Mouse (Mus musculus) heart, postnatal 14 days (tissue): Measurements from ENCODE around the gene Urah. TPM values are rescaled to one million over a fixed set of nuclear protein-coding genes. Genes with fewer than 3 reads are reported as not detected.

ENCODE experiments used
- DNase-seq, 2 experiments: peaks; one replicate each; pipeline ENCODE4 v3.0.0; 2021 to 2022
- intact Hi-C: fragments of 180-260 bp; cut with DNase I; formaldehyde crosslinking; loops from one replicate; pipeline ENCODE4 v1.15.1; 2025
- long read RNA-seq, 2 experiments: library from polyadenylated mRNA; stranded (forward); transcript quantifications; one replicate each; pipeline ENCODE4 v2.0.0; 2021
- total RNA-seq, 2 experiments: library from RNA; stranded (reverse); gene quantifications; 2 replicates each; pipeline ENCODE4 v1.2.3; 2021

Urah gene
- total RNA-seq = not detected
- long read RNA-seq, experiment 1 = 0 reads
- long read RNA-seq, experiment 2, partial matches to known transcripts = 0 of 1 reads
- long read RNA-seq, experiment 2, other reads (novel, unspliced or antisense) = 0 of 1 reads

- intact Hi-C loops = no loop called here
- no peak for DNase-seq
These were observed at the start of gene Urah for GRCm38 (mm10) chr7:140834968-140835757. TSS of gene Urah (plus strand) at chr7:140835018.

- intact Hi-C loops = no loop called here
- no peak for DNase-seq
These were observed 47.3 kb upstream of the Urah start, which contains the start of gene Syce1 for GRCm38 (mm10) chr7:140787406-140788052. TSS of gene Syce1 (minus strand) at chr7:140787852.

DNA sequence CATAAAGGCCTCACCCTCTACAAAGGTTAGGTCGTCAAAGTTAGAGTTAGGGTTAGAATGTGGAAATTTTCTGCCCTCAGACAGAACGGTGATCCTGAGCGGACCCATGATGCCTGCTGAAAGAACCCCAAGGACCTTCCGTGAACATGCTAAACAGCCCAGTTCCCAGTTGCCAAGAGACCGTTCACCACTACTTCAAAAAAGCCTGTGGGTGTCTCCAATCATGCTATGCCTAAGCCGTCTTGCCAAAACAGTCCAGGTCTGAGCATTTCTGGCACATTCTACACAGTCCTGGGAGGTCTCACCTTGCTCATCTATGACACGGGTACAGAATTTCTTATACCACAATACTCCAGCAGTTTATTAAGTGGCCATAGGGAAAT is 46.8 kb upstream of the Urah start:
- intact Hi-C loops = no loop called here

GRCm38 (mm10) chr7:140793541-140793940 is 41.3 kb upstream of the Urah start:
- intact Hi-C loops = no loop called here
- no peak for DNase-seq

More for the DNA sequence above, 46.8 kb upstream of the Urah start:
- DNase-seq = no peak

GRCm38 (mm10) chr7:140797619-140798018 is 37.2 kb upstream of the Urah start:
- intact Hi-C loops = no loop called here
- no peak for DNase-seq

GRCm38 (mm10) chr7:140798212-140798611 is 36.6 kb upstream of the Urah start:
- no peak for DNase-seq
- intact Hi-C loops = no loop called here

- intact Hi-C loops = no loop called here
- DNase-seq = no peak
These were observed 32.2 kb upstream of the Urah start for GRCm38 (mm10) chr7:140802629-140803028.

DNA sequence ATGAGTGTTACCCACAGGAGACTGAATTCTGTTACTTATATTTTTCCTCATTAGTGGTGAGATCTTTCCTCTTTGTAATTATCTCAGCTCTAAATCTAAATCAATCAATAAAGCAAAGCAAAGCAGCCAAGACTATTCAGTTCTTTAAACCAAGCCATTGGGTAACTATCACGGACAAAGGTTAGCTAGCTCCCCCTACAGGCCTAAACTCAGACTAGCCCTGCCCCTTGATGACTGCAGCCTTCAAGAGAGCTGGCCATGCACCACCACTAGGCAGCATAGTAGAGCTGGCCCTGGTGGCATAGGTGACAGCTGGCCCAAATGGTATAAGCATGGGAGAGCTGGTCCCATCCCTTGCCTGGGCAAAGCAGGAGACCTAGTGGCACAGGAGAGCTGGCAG is 29.1 kb upstream of the Urah start:
- DNase-seq = peak in 1 of 2 experiments; percentile 28
- intact Hi-C loops = no loop called here

- intact Hi-C loops = no loop called here
- no peak for DNase-seq
These were observed 24.3 kb upstream of the Urah start for GRCm38 (mm10) chr7:140810496-140810895.

- DNase-seq = no peak
- intact Hi-C loops = no loop called here
These were observed 23.1 kb upstream of the Urah start for GRCm38 (mm10) chr7:140811714-140812113.

- intact Hi-C loops = no loop called here
- no peak for DNase-seq
These were observed 22.0 kb upstream of the Urah start for GRCm38 (mm10) chr7:140812850-140813249.

- intact Hi-C loops = no loop called here
- DNase-seq = no peak
These were observed 14.6 kb upstream of the Urah start for GRCm38 (mm10) chr7:140820173-140820572.

DNA sequence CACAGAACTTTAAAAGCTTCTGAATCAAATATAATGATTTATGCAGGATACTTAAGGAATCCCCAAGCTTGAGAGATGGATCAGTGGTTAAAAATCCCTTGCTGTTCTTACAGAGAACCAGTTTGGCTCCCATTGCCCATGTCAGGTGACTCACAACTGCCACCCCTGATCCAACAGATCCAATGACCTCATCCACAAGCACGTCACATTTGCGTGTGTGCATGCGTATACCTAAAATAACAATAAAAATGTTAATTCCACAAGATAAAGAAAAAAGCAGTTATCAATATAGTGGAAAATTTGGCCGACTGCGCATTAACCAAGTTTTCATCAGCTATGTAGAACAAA is 13.5 kb upstream of the Urah start:
- intact Hi-C loops = no loop called here
- DNase-seq = no peak

GRCm38 (mm10) chr7:140821653-140822329 is 13.0 kb upstream of the Urah start, which contains the start of gene Zfp941:
TSS of gene Zfp941 (minus strand) at chr7:140822178.
- peak in 1 of 2 experiments; percentile 29 for DNase-seq
- intact Hi-C loops = no loop called here

- intact Hi-C loops = no loop called here
- DNase-seq = no peak
These were observed 12.1 kb upstream of the Urah start for GRCm38 (mm10) chr7:140822731-140823130.

DNA sequence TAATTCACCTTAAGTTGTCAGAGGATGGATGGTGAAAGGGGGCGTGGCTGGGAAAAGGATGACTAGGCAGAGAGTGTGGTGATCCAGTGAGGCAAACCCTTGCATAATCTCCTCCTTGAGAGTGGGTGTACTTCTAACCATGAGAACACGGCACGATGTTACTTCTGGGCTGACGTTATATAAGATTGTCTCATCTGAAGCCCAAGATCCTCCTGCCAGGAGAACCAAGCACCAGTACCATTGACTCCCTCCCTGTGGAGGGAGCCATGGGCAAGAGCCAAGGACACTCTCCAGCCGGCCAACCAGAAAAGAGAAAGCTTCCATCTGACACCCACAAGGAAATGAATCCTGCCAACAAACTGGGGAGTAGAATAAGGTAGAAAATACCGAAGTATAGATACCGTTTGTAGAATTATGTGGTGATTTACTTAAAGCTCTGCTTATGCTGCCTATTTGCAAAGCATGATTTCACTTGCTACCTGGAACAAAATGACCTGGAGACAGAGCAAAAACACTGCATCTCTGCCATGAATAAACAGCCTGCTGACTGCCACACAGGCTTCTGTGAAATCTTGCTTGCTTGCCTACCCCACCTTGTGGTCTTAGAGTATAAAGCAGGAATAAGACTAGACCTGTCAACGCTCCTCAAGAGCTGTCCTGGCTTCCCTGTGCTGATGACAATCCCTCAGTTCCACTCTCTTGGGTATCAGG is 6.5 kb upstream of the Urah start:
- intact Hi-C loops = loop anchor here (5.0 kb wide), 1 partner anchor 746 kb away; the partner anchor contains the start of gene Caly
- peak in 1 of 2 experiments; percentile 28 for DNase-seq

GRCm38 (mm10) chr7:140831447-140831846 is 3.4 kb upstream of the Urah start:
- no peak for DNase-seq
- intact Hi-C loops = no loop called here

- intact Hi-C loops = no loop called here
These were observed 1.5 kb upstream of the Urah start for GRCm38 (mm10) chr7:140833341-140833740.

DNA sequence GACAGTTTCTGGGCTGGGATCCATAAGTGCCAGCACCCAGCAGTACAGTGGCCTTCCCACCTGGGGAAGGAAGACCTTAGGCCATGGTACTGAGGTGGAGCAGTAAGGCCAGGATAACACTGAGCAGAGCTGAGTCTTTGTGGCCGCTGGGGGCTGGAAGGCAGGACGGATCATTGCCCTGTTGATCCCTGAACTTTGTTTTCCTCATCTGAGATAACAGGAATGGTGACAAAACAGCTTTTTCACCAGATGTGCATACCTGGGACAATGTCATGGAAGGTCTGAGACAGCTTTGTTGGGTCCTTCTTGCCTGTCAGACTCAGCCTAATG is 905 bp downstream of the Urah start:
- intact Hi-C loops = no loop called here

More at GRCm38 (mm10) chr7:140833341-140833740, 1.5 kb upstream of the Urah start:
- no peak for DNase-seq

GRCm38 (mm10) chr7:140836243-140837115 is 1.7 kb downstream of the Urah start:
- DNase-seq = no peak
- intact Hi-C loops = no loop called here

More for the DNA sequence above, 905 bp downstream of the Urah start:
- no peak for DNase-seq
